Mouse (Mus musculus) brain, embryonic 14.5 days (tissue): ENCODE results near the gene Rara.

Source experiments
- CTCF ChIP-seq: fragments of 200-500 bp; IDR thresholded peaks from 2 replicates; pipeline ENCODE4 v1.5.1; 2012; ENCODE audit warnings: inconsistent platforms, mild to moderate bottlenecking, moderate library complexity, borderline replicate concordance; ENCODE audit not compliant: insufficient read depth, insufficient read length; ENCODE audit errors: extremely low read depth
- POLR2A ChIP-seq: fragments of 200-500 bp; IDR thresholded peaks from 2 replicates; pipeline ENCODE4 v1.6.1; 2012; ENCODE audit warnings: mild to moderate bottlenecking, inconsistent platforms, borderline replicate concordance; ENCODE audit not compliant: poor library complexity, insufficient read depth, insufficient read length, severe bottlenecking; ENCODE audit errors: extremely low read depth

DNA sequence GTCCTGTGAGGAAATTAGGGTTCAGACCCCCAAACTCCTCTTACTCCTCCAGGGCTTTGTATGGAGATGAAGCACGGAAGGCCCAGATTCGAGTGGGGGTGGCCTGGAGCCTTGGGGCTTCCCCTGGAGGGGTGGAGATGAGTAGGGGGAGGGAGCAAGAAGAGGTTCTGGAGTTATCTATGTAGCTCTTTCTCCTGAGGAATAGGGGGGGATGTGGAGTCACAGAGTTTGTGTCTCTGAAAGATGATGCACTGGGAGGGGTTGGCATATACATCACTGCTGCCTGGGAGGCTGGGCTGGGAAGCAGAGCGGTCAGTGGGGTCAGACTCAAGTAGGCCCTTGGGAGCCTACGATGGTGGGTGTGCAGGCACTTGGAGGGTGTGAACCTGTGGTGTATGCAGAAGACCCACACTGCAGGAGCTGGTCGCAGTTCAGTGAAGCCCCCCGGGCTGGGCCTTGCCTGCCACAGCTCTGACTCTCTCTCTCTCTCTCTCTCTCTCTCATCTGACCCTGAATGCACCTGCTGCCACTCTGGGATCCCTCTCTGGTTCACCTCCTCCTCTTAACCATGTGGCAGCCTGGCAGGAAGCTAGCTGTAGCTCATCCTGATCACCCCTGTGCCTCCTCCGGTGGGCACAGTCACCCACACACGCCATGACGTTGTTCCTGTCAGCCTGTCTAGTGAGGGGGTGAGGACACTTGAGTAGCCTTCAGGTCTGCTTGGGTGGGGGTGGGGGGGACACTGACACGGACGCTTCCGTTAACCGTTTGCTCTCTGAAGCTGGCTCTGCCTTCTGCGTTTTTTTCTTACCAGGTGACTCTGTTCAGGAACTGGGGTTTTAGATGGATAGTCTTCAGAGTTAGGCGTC lies 11.7 kb downstream of the Rara start:
- no peak for TF ChIP-seq CTCF
- no peak for TF ChIP-seq POLR2A
